28 mouse cellular contexts compared by ENCODE assay signal in the genomic region with DNA sequence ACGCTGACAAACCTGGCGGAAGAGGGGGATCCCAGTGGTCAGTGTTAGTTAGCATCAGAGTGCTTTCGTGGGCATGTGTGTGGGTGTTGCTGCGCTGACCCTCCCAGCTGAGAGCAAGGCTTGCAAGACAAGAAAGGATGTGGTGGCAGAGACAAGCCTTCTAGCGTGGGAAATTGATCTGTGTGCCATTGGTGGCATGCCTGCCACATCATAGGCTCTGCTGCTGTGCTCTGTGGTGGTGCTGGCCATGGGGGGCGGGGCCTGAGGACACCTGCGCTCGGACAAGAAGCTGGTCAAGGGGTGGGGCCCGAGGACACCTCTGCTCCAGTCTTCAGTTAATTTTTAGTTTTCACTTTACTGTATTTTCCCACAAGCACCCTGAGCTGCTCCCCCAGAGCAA. TPM values are rescaled to one million over a fixed set of nuclear protein-coding genes. Genes with fewer than 3 reads are reported as not detected.
DNase-seq lines count a peak whose midpoint lies in the region; ATAC-seq lines count a peak whose summit lies in the region.
"Had no signal": no experiment of that assay in that cellular context is flagged by ENCODE, and none has a peak within 500 bp of the region (broad histone marks: within the 10 kb centered on the region; RNA-seq: fewer than 3 reads in every experiment).

No protein-coding gene starts in this region.

- peak; percentile 66 for DNase-seq in CD4-positive, CD25-positive, alpha-beta regulatory T cell, adult 2 months (ENCODE audit: low read depth, low spot score)
- DNase-seq in T-cell, adult 2 months (ENCODE audit: low spot score), result peak; percentile 74
- DNase-seq in thymus, postnatal 14 days, result peak; percentile 56
- DNase-seq in ovary, postnatal 10 days (ENCODE audit: low spot score), result no peak
- no peak for DNase-seq in adrenal gland, postnatal 36 days
- DNase-seq in forebrain, embryonic 14.5 days (ENCODE audit: low spot score), result no peak
- DNase-seq: B cell, adult 2 months; cerebellum, adult 18-20 months; cerebellum, postnatal 14 days; gastrocnemius, postnatal 25 days; heart, adult 2 months; heart, postnatal 14 days; kidney, adult 8-10 months; kidney, postnatal 10 days; left cerebral cortex, postnatal 4 days; liver; lung, postnatal 4 days; right cerebral cortex, postnatal 4 days had no signal

- no peak overlapping the region for H3K27ac ChIP-seq in forebrain, embryonic 14.5 days (ENCODE audit: low read depth, low read length)
- H3K27ac ChIP-seq: embryonic facial prominence, embryonic 13.5 days; forebrain, embryonic 12.5 days; heart, adult 2 months; heart, embryonic 13.5 days; hindbrain, embryonic 12.5 days; left cerebral cortex, adult 2 months; liver, embryonic 15.5 days; lung, embryonic 15.5 days had no signal

- ATAC-seq in megakaryocyte, adult 5-6 weeks (ENCODE audit: poor library complexity, severe bottlenecking), result peak; percentile 47
- no peak for ATAC-seq in forebrain, embryonic 14.5 days
- ATAC-seq: midbrain, embryonic 16.5 days had no signal

- H3K4me1 ChIP-seq in forebrain, embryonic 14.5 days (ENCODE audit: control insufficient read depth, insufficient read depth, low read length), result peaks cover 22% of the 10 kb centered on the region

- no peak overlapping the region for H3K4me3 ChIP-seq in forebrain, embryonic 14.5 days (ENCODE audit: low read depth, low read length)
- H3K4me3 ChIP-seq: embryonic facial prominence, embryonic 13.5 days; erythroblast, embryonic 14.5 days; forebrain, embryonic 12.5 days; heart, adult 2 months; heart, embryonic 13.5 days; hindbrain, embryonic 12.5 days; left cerebral cortex, adult 2 months; liver, embryonic 15.5 days; lung, embryonic 15.5 days had no signal

- WGBS in forebrain, embryonic 14.5 days, result 88% methylated on average over 9 of the region's 9 CpGs

- no peaks in the 10 kb centered on the region for H3K9me3 ChIP-seq in forebrain, embryonic 14.5 days (replicated peaks; ENCODE audit: control insufficient read depth, low read length)
- H3K9me3 ChIP-seq: embryonic facial prominence, embryonic 13.5 days; forebrain, embryonic 12.5 days; heart, embryonic 13.5 days; hindbrain, embryonic 12.5 days; liver, embryonic 15.5 days; lung, embryonic 15.5 days had no signal

- no peak overlapping the region for H3K4me2 ChIP-seq in forebrain, embryonic 14.5 days (ENCODE audit: low read length)
- H3K4me2 ChIP-seq: embryonic facial prominence, embryonic 13.5 days; forebrain, embryonic 12.5 days; heart, embryonic 13.5 days; hindbrain, embryonic 12.5 days; liver, embryonic 15.5 days; lung, embryonic 15.5 days had no signal

- H3K9ac ChIP-seq in forebrain, embryonic 14.5 days (ENCODE audit: low read length), result no peak overlapping the region
- H3K9ac ChIP-seq: embryonic facial prominence, embryonic 13.5 days; forebrain, embryonic 12.5 days; heart, embryonic 13.5 days; hindbrain, embryonic 12.5 days; liver, embryonic 15.5 days; lung, embryonic 15.5 days had no signal

- H3K36me3 ChIP-seq in forebrain, embryonic 14.5 days (ENCODE audit: control insufficient read depth, insufficient read depth, low read length), result no peaks in the 10 kb centered on the region
- H3K36me3 ChIP-seq: embryonic facial prominence, embryonic 13.5 days; forebrain, embryonic 12.5 days; heart, embryonic 13.5 days; hindbrain, embryonic 12.5 days; liver, embryonic 15.5 days; lung, embryonic 15.5 days had no signal

- H3K27me3 ChIP-seq in forebrain, embryonic 14.5 days (replicated peaks; ENCODE audit: control insufficient read depth, insufficient read depth, low read length), result peaks cover 50% of the 10 kb centered on the region

RNA-seq across cellular contexts. Expression of gene Cd247, which starts 27.9 kb away (rescaled TPM):
- total RNA-seq in megakaryocyte, adult 5-6 weeks (2015), result 1.1 and 2.8 TPM in 2 replicates
- total RNA-seq in megakaryocyte, adult 5-6 weeks (2017), result 2.1 and 3.7 TPM in 2 replicates
- under 1 TPM; 0.30 to 0.46 TPM for total RNA-seq in adrenal gland, postnatal 36 days (2021)
- 0.97 and 1.6 TPM in 2 replicates for polyA plus RNA-seq in forebrain, embryonic 14.5 days (2014; fragmentation: Nextera tagmentation; extraction: Ambion mirVana)
- total RNA-seq: left cerebral cortex, adult 2 months had no signal

RNA-seq across cellular contexts. Expression of gene Creg1, which starts 52.8 kb away (rescaled TPM):
- 263 and 307 TPM in 2 replicates for total RNA-seq in megakaryocyte, adult 5-6 weeks (2015)
- 140 and 147 TPM in 2 replicates for total RNA-seq in megakaryocyte, adult 5-6 weeks (2017)
- total RNA-seq in adrenal gland, postnatal 36 days (2021), result 10 to 100 TPM; 48.1 to 61.3 TPM
- 26.0 and 28.8 TPM in 2 replicates for polyA plus RNA-seq in forebrain, embryonic 14.5 days (2014; fragmentation: Nextera tagmentation; extraction: Ambion mirVana)

Comparison
In these comparisons a context has a peak if more than half of its experiments do, and no peak if none do; other contexts are left out.
1. DNase-seq: peak in CD4-positive, CD25-positive, alpha-beta regulatory T cell, adult 2 months (single experiment), T-cell, adult 2 months (single experiment) and thymus, postnatal 14 days (single experiment); none in ovary, postnatal 10 days (single experiment), adrenal gland, postnatal 36 days (0 of 2) and forebrain, embryonic 14.5 days (single experiment).